Mouse (Mus musculus) liver, embryonic 14.5 days (tissue): ENCODE measurements at regions not wholly inside any gene's neighbourhood (a gene's known extent, or its start where the extent isn't known, plus 50 kb on each side); places are given as distances from the start of the nearest gene placed in this dataset.

Experiments
- CTCF ChIP-seq: IDR thresholded peaks from 2 replicates; pipeline ENCODE4 v1.5.1; 2016; ENCODE audit warnings: antibody characterized with exemption, low read depth, control low read depth
- EP300 ChIP-seq: IDR thresholded peaks from 2 replicates; pipeline ENCODE4 v1.6.1; 2016; ENCODE audit warnings: antibody characterized with exemption, low read depth

DNA sequence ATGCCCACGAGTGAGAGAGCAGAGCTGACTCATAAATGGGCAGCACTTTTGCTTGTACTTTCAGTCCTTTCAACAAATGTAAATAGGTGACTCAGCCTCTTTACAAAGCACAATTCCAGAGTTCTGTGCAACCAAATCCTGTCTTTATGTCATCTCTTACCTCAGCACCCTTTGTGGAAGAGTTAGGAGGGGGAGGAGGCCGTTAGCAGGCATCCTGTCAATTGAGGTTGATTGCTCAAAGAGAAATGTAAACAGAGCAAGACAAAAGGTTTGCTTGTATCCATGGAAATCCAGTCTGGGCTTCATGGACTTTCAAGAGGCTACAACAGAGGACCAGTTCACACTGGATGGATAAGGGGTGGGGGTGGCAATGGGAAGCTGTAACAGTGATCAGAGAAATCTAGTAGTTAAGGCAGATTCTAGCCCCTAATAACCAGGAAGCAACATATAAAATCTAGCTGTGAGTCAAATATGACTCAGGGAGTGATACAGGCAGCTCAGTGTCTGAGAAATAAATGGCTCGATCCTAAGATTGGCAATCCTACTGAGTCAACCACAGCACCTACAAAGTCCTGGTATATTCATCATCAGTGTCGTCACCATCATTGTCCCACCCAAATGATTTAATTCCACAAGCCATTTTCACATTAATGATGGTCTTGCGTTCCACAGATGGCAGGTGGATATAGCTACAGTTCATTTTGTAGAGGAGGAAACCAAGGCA is 136.0 kb upstream of the Rorb start:
- TF ChIP-seq CTCF: no peak
- no peak for TF ChIP-seq EP300
